Mouse (Mus musculus): ENCODE measurements around the gene Cox7a2l. TPM values are rescaled to one million over a fixed set of nuclear protein-coding genes. Genes with fewer than 3 reads are reported as not detected.

The Cox7a2l gene
- polyA plus RNA-seq, 1 experiment from 2014 or later: 205 TPM

GRCm38 (mm10) chr17:83481551-83481950 lies 35.6 kb downstream of the Cox7a2l start:
- no peak overlapping the region for H3K9ac ChIP-seq (replicated peaks; ENCODE audit: low read depth, low read length)
- H3K4me3 ChIP-seq (ENCODE audit: low read depth, low read length): no peak overlapping the region
- no peaks in the 10 kb centered on the region for H3K4me1 ChIP-seq (ENCODE audit: control insufficient read depth, insufficient read depth, low read length)
- no peaks in the 10 kb centered on the region for H3K27me3 ChIP-seq (ENCODE audit: control insufficient read depth, insufficient read depth, low read length)
- peaks cover 23% of the 10 kb centered on the region for H3K36me3 ChIP-seq (ENCODE audit: control insufficient read depth, insufficient read depth, low read length)
- no peaks in the 10 kb centered on the region for H3K9me3 ChIP-seq (ENCODE audit: control insufficient read depth, low read length)
- H3K4me2 ChIP-seq (ENCODE audit: low read depth, low read length): no peak overlapping the region
- WGBS: 88% methylated on average over 7 of the region's 7 CpGs
- H3K27ac ChIP-seq (ENCODE audit: low read depth, low read length): no peak overlapping the region
- ATAC-seq (ENCODE audit: low read depth): no peak

GRCm38 (mm10) chr17:83477089-83477488 lies 40.0 kb downstream of the Cox7a2l start:
- Histone ChIP-seq H3K4me1 (ENCODE audit: control insufficient read depth, insufficient read depth, low read length) (no peaks in the 10 kb centered on the region), H3K27me3 (ENCODE audit: control insufficient read depth, insufficient read depth, low read length) (no peaks in the 10 kb centered on the region), H3K9ac (replicated peaks; ENCODE audit: low read depth, low read length) (no peak overlapping the region), H3K9me3 (ENCODE audit: control insufficient read depth, low read length) (no peaks in the 10 kb centered on the region), H3K36me3 (ENCODE audit: control insufficient read depth, insufficient read depth, low read length) (peaks cover 34% of the 10 kb centered on the region), H3K4me3 (ENCODE audit: low read depth, low read length) (no peak overlapping the region), H3K4me2 (ENCODE audit: low read depth, low read length) (no peak overlapping the region), H3K27ac (ENCODE audit: low read depth, low read length) (no peak overlapping the region)
- ATAC-seq (ENCODE audit: low read depth): no peak
- WGBS: 96% methylated on average over 12 of the region's 12 CpGs

DNA sequence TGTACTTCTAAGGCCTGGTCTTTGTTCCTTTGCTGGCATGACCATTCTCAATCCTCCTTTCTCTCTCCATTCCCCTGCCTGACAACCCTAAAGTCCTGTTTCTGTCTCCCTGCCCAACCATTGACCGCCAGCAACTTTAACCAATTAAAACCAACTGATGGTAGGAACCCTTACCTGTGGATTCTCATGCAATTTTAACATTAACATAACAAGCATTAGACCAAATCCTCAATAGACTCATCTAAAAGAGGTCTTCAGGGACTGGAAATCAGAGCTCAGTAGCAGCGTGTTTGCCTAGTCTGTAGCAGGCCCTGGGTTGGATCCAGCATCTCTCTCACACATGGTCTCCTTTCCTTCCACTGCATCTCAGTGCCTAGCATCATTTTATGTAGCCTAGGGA lies 47.5 kb downstream of the Cox7a2l start:
- WGBS: 87% methylated on average over 2 of the region's 2 CpGs
- ATAC-seq (ENCODE audit: low read depth): no peak
- H3K36me3 ChIP-seq (ENCODE audit: control insufficient read depth, insufficient read depth, low read length): peaks cover 19% of the 10 kb centered on the region; the same call in 1 of the 2 replicates
- H3K4me3 ChIP-seq (ENCODE audit: low read depth, low read length): no peak overlapping the region
- H3K9me3 ChIP-seq (ENCODE audit: control insufficient read depth, low read length): no peaks in the 10 kb centered on the region
- H3K27ac ChIP-seq (ENCODE audit: low read depth, low read length): no peak overlapping the region
- no peaks in the 10 kb centered on the region for H3K4me1 ChIP-seq (ENCODE audit: control insufficient read depth, insufficient read depth, low read length)
- no peak overlapping the region for H3K9ac ChIP-seq (replicated peaks; ENCODE audit: low read depth, low read length)
- no peak overlapping the region for H3K4me2 ChIP-seq (ENCODE audit: low read depth, low read length)
- no peaks in the 10 kb centered on the region for H3K27me3 ChIP-seq (ENCODE audit: control insufficient read depth, insufficient read depth, low read length)

GRCm38 (mm10) chr17:83466697-83467251 lies 50.4 kb downstream of the Cox7a2l start:
- no peaks in the 10 kb centered on the region for H3K27me3 ChIP-seq (ENCODE audit: control insufficient read depth, insufficient read depth, low read length)
- H3K9me3 ChIP-seq (ENCODE audit: control insufficient read depth, low read length): no peaks in the 10 kb centered on the region
- H3K4me2 ChIP-seq (ENCODE audit: low read depth, low read length): no peak overlapping the region
- H3K4me3 ChIP-seq (ENCODE audit: low read depth, low read length): no peak overlapping the region
- no peak overlapping the region for H3K9ac ChIP-seq (replicated peaks; ENCODE audit: low read depth, low read length)
- no peak overlapping the region for H3K27ac ChIP-seq (ENCODE audit: low read depth, low read length)
- no peak for ATAC-seq (ENCODE audit: low read depth)
- WGBS: 64% methylated on average over 6 of the region's 6 CpGs
- H3K36me3 ChIP-seq (ENCODE audit: control insufficient read depth, insufficient read depth, low read length): peaks cover 20% of the 10 kb centered on the region
- H3K4me1 ChIP-seq (ENCODE audit: control insufficient read depth, insufficient read depth, low read length): no peaks in the 10 kb centered on the region

DNA sequence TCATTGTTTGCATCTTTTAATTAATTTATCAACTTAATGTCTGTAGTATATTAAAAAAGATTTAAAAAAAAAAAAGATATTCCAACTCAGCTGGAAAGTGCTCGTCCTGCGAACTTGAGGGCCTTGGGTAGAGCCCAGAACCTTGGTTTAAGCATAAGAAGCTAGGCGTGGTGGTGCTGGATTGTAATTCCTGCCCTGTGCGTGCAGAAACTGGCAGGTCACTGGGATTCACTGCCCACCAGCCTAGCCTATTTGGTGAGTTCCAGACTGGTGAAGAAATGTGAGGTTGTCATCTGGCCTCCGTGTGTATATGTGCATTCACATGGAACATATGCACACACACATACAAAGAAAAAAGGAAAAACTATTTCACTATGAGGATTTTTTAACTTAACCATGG lies 51.2 kb downstream of the Cox7a2l start:
- no peak overlapping the region for H3K9ac ChIP-seq (replicated peaks; ENCODE audit: low read depth, low read length)
- no peak for ATAC-seq (ENCODE audit: low read depth)
- H3K27ac ChIP-seq (ENCODE audit: low read depth, low read length): no peak overlapping the region
- H3K4me3 ChIP-seq (ENCODE audit: low read depth, low read length): no peak overlapping the region
- H3K9me3 ChIP-seq (ENCODE audit: control insufficient read depth, low read length): no peaks in the 10 kb centered on the region
- H3K36me3 ChIP-seq (ENCODE audit: control insufficient read depth, insufficient read depth, low read length): peaks cover 22% of the 10 kb centered on the region
- WGBS: 95% methylated on average over 5 of the region's 5 CpGs
- no peaks in the 10 kb centered on the region for H3K27me3 ChIP-seq (ENCODE audit: control insufficient read depth, insufficient read depth, low read length)
- no peaks in the 10 kb centered on the region for H3K4me1 ChIP-seq (ENCODE audit: control insufficient read depth, insufficient read depth, low read length)
- no peak overlapping the region for H3K4me2 ChIP-seq (ENCODE audit: low read depth, low read length)

DNA sequence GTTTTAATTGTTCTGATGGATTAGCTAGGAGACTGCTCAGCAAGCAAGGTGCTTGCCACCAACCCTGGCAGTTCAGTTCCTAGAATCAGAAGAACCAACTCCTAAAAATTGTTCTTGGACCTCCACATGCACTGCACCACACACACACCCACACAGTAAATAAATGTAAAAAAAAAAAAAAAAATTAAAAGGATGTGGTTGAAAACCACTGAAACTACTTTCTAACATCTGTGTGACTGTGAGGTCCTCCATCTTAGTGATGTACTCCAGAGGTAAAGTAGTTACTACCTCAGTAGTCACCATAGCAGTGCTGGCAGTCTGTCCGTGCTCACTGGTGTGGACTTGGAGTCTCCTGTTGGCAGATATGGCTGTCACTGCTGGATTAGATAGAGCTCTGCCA lies 59.9 kb downstream of the Cox7a2l start:
- H3K27ac ChIP-seq (ENCODE audit: low read depth, low read length): no peak overlapping the region
- H3K9me3 ChIP-seq (ENCODE audit: control insufficient read depth, low read length): no peaks in the 10 kb centered on the region
- H3K27me3 ChIP-seq (ENCODE audit: control insufficient read depth, insufficient read depth, low read length): no peaks in the 10 kb centered on the region
- H3K9ac ChIP-seq (replicated peaks; ENCODE audit: low read depth, low read length): no peak overlapping the region
- WGBS: 96% methylated on average over 1 of the region's 1 CpGs
- no peak for ATAC-seq (ENCODE audit: low read depth)
- H3K4me1 ChIP-seq (ENCODE audit: control insufficient read depth, insufficient read depth, low read length): no peaks in the 10 kb centered on the region
- H3K36me3 ChIP-seq (ENCODE audit: control insufficient read depth, insufficient read depth, low read length): peaks cover 30% of the 10 kb centered on the region
- H3K4me3 ChIP-seq (ENCODE audit: low read depth, low read length): no peak overlapping the region
- no peak overlapping the region for H3K4me2 ChIP-seq (ENCODE audit: low read depth, low read length)

DNA sequence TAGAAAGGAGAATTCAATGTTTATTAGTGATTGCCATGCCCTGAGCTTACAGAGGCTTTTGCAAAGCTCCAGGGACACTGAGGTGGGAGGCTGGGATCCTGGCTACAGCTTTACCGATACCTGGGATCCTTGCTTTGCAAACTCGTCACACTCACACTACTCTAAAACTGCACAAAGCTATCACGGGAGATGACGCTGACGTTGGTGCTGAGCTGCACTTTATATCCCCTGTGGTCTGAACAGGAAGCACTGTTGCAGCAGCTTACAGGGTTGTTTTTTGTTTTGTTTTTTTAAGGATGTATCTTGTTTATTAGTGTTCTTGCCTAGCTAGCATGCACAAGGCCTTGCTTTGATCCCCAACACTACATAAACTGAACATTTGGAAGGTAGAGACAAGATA lies 63.5 kb downstream of the Cox7a2l start:
- no peak for ATAC-seq (ENCODE audit: low read depth)
- no peak overlapping the region for H3K27ac ChIP-seq (ENCODE audit: low read depth, low read length)
- no peaks in the 10 kb centered on the region for H3K4me1 ChIP-seq (ENCODE audit: control insufficient read depth, insufficient read depth, low read length)
- no peaks in the 10 kb centered on the region for H3K27me3 ChIP-seq (ENCODE audit: control insufficient read depth, insufficient read depth, low read length)
- peaks cover 35% of the 10 kb centered on the region; the same call in 1 of the 2 replicates for H3K36me3 ChIP-seq (ENCODE audit: control insufficient read depth, insufficient read depth, low read length)
- H3K9ac ChIP-seq (replicated peaks; ENCODE audit: low read depth, low read length): no peak overlapping the region
- H3K4me3 ChIP-seq (ENCODE audit: low read depth, low read length): no peak overlapping the region
- no peaks in the 10 kb centered on the region for H3K9me3 ChIP-seq (ENCODE audit: control insufficient read depth, low read length)
- H3K4me2 ChIP-seq (ENCODE audit: low read depth, low read length): no peak overlapping the region
- 92% methylated on average over 5 of the region's 5 CpGs for WGBS

- no peaks in the 10 kb centered on the region for H3K27me3 ChIP-seq (ENCODE audit: control insufficient read depth, insufficient read depth, low read length)
- H3K4me3 ChIP-seq (ENCODE audit: low read depth, low read length): no peak overlapping the region
- no peaks in the 10 kb centered on the region for H3K9me3 ChIP-seq (ENCODE audit: control insufficient read depth, low read length)
- no peak overlapping the region for H3K9ac ChIP-seq (replicated peaks; ENCODE audit: low read depth, low read length)
- WGBS: 97% methylated on average over 8 of the region's 8 CpGs
- no peaks in the 10 kb centered on the region for H3K4me1 ChIP-seq (ENCODE audit: control insufficient read depth, insufficient read depth, low read length)
- no peak overlapping the region for H3K4me2 ChIP-seq (ENCODE audit: low read depth, low read length)
- peaks cover 35% of the 10 kb centered on the region; the same call in 1 of the 2 replicates for H3K36me3 ChIP-seq (ENCODE audit: control insufficient read depth, insufficient read depth, low read length)
- no peak for ATAC-seq (ENCODE audit: low read depth)
- no peak overlapping the region for H3K27ac ChIP-seq (ENCODE audit: low read depth, low read length)
Observed at GRCm38 (mm10) chr17:83452451-83452850, 64.7 kb downstream of the Cox7a2l start.

All from neural tube, embryonic 14.5 days (tissue).